Mouse (Mus musculus) central nervous system, embryonic 11.5 days (tissue): ENCODE data around the gene Zfp429. TPM values are rescaled to one million over a fixed set of nuclear protein-coding genes. Genes with fewer than 3 reads are reported as not detected.

Experiments used
- polyA plus RNA-seq: library from polyadenylated mRNA; depleted of rRNA; stranded (reverse); fragments of >200 nt; gene quantifications from 2 replicates; pipeline ENCODE4 v1.2.3, GENCODE M21; 2012; rRNA removed

The Zfp429 gene
- 5.5 and 6.9 TPM in 2 replicates for polyA plus RNA-seq

GRCm38 (mm10) chr13:67399183-67399903, at the start of gene Zfp429:
TSS of gene Zfp429 (minus strand) at chr13:67399819.

GRCm38 (mm10) chr13:67421207-67421857, 21.7 kb upstream of the Zfp429 start, which contains the start of gene Zfp459:
TSS of gene Zfp459 (minus strand) at chr13:67421418.

GRCm38 (mm10) chr13:67375050-67375911, 24.3 kb downstream of the Zfp429 start, which contains the start of the genes Gm28041 and Zfp456:
TSS of gene Gm28041 (minus strand) at chr13:67375733.
TSS of gene Zfp456 (minus strand) at chr13:67375810.

GRCm38 (mm10) chr13:67360131-67360744, 39.4 kb downstream of the Zfp429 start, which contains the start of the genes Gm28044 and Zfp953:
TSS of gene Gm28044 (minus strand) at chr13:67360536.
TSS of gene Zfp953 (minus strand) at chr13:67360605.

Other genes with a start within 250 kb of the Zfp429 start
- 5.2 and 8.7 TPM in 2 replicates for gene Rsl1, start 226.6 kb downstream of the Zfp429 start, polyA plus RNA-seq
- gene Zfp455, start 205.3 kb downstream of the Zfp429 start, polyA plus RNA-seq = 0.67 and 1.3 TPM in 2 replicates
- 1.5 and 2.2 TPM in 2 replicates for gene Zfp458, start 121.4 kb downstream of the Zfp429 start, polyA plus RNA-seq
- gene Zfp457, start 93.3 kb downstream of the Zfp429 start, polyA plus RNA-seq = 1.2 and 2.0 TPM in 2 replicates
- gene Zfp595, start 67.2 kb downstream of the Zfp429 start, polyA plus RNA-seq = 1.5 and 3.2 TPM in 2 replicates
- gene Gm28044, start 39.3 kb downstream of the Zfp429 start, polyA plus RNA-seq = not detected in 2 replicates
- 0.61 and 1.3 TPM in 2 replicates for gene Zfp953, start 39.2 kb downstream of the Zfp429 start, polyA plus RNA-seq
- 0.15 and 0.18 TPM in 2 replicates for gene Gm28041, start 24.1 kb downstream of the Zfp429 start, polyA plus RNA-seq
- 0.44 and 0.84 TPM in 2 replicates for gene Zfp456, start 24.0 kb downstream of the Zfp429 start, polyA plus RNA-seq
- gene Zfp459, start 21.6 kb upstream of the Zfp429 start, polyA plus RNA-seq = 0.36 and 1.4 TPM in 2 replicates
- gene Zfp874a, start 51.8 kb upstream of the Zfp429 start, polyA plus RNA-seq = 2.3 and 4.8 TPM in 2 replicates
- 2.3 and 4.2 TPM in 2 replicates for gene Zfp874b, start 84.4 kb upstream of the Zfp429 start, polyA plus RNA-seq
- 6.4 and 10.1 TPM in 2 replicates for gene Zfp58, start 100.7 kb upstream of the Zfp429 start, polyA plus RNA-seq
- not detected in 2 replicates for gene Gm26965, start 126.3 kb upstream of the Zfp429 start, polyA plus RNA-seq
- gene Zfp87, start 126.4 kb upstream of the Zfp429 start, polyA plus RNA-seq = 12.7 and 20.2 TPM in 2 replicates
- gene Zfp748, start 154.0 kb upstream of the Zfp429 start, polyA plus RNA-seq = 8.5 and 11.2 TPM in 2 replicates
- gene Zfp729b, start 209.9 kb upstream of the Zfp429 start, polyA plus RNA-seq = 1.2 and 3.6 TPM in 2 replicates
- 0.11 TPM in 1 of 2 replicates, not detected in the other for gene Gm49345, start 237.9 kb upstream of the Zfp429 start, polyA plus RNA-seq
- 1.9 and 3.4 TPM in 2 replicates for gene Zfp729a, start 238.0 kb upstream of the Zfp429 start, polyA plus RNA-seq